Comparison of ENCODE assay signal across 18 mouse cellular contexts in genomic region chr8:79310801-79311200, GRCm38 (mm10).
"Had no signal": no experiment of that assay in that cellular context is flagged by ENCODE, and none has a peak within 500 bp of the region (broad histone marks: within the 10 kb centered on the region; RNA-seq: fewer than 3 reads in every experiment).

No protein-coding gene starts in this region.

- ATAC-seq: liver, embryonic 12.5 days; midbrain, embryonic 13.5 days; midbrain, embryonic 16.5 days had no signal

- DNase-seq: lung, adult 18-20 months; lung, embryonic 14.5 days; lung, postnatal 10 days; lung, postnatal 4 days; retina, postnatal 1 day; right cerebral cortex, adult 18-20 months; right cerebral cortex, postnatal 25 days; right cerebral cortex, postnatal 4 days; spleen, adult 18-20 months; thymus, postnatal 25 days had no signal

- H3K27me3 ChIP-seq: liver, embryonic 12.5 days; midbrain, embryonic 13.5 days; neural tube, embryonic 13.5 days; neural tube, embryonic 15.5 days had no signal

- H3K36me3 ChIP-seq: liver, embryonic 12.5 days; midbrain, embryonic 10.5 days; midbrain, embryonic 13.5 days; neural tube, embryonic 13.5 days; neural tube, embryonic 15.5 days had no signal

- H3K4me2 ChIP-seq: liver, embryonic 12.5 days; lung, embryonic 14.5 days; midbrain, embryonic 13.5 days; neural tube, embryonic 13.5 days; neural tube, embryonic 15.5 days had no signal

- H3K9me3 ChIP-seq: liver, embryonic 12.5 days; midbrain, embryonic 10.5 days; midbrain, embryonic 13.5 days; neural tube, embryonic 13.5 days; neural tube, embryonic 15.5 days had no signal

- H3K9ac ChIP-seq: liver, embryonic 12.5 days; liver, embryonic 14.5 days; lung, embryonic 14.5 days; midbrain, embryonic 13.5 days; neural tube, embryonic 13.5 days; neural tube, embryonic 15.5 days had no signal

- H3K27ac ChIP-seq: liver, embryonic 12.5 days; liver, embryonic 14.5 days; midbrain, embryonic 10.5 days; midbrain, embryonic 13.5 days; neural tube, embryonic 13.5 days; neural tube, embryonic 15.5 days had no signal

- H3K4me3 ChIP-seq: liver, embryonic 12.5 days; midbrain, embryonic 10.5 days; midbrain, embryonic 13.5 days; myocyte; neural tube, embryonic 13.5 days; neural tube, embryonic 15.5 days had no signal

- H3K4me1 ChIP-seq: liver, embryonic 12.5 days; midbrain, embryonic 10.5 days; midbrain, embryonic 13.5 days; neural tube, embryonic 13.5 days; neural tube, embryonic 15.5 days had no signal
